In genomic region chr12:46248402-46249018, GRCm38 (mm10) we compare ENCODE assay signal across 17 mouse cellular contexts.
DNase-seq lines count a peak whose midpoint lies in the region; ATAC-seq and TF ChIP-seq lines count a peak whose summit lies in the region.
"Had no signal": no experiment of that assay in that cellular context is flagged by ENCODE, and none has a peak within 500 bp of the region (broad histone marks: within the 10 kb centered on the region; RNA-seq: fewer than 3 reads in every experiment).

No protein-coding gene starts in this region.

- no peak overlapping the region for H3K27ac ChIP-seq in heart, adult 2 months
- H3K27ac ChIP-seq: embryonic facial prominence, embryonic 13.5 days; layer of hippocampus, adult 2 months; neural tube, embryonic 12.5 days had no signal

- TF ChIP-seq POLR2A in heart, adult 2 months (IDR thresholded peaks at IDR 0.05; ENCODE audit: insufficient read depth, low read depth, low read length): no peak

- intact Hi-C loops in heart, postnatal 10 days (cut with DNase I): no loop called here
- intact Hi-C loops in heart, adult 2 months (cut with DNase I): no loop called here

- no peak for TF ChIP-seq CTCF in heart, adult 2 months (IDR thresholded peaks at IDR 0.05)

- WGBS in heart, adult 2 months: 69% methylated on average over 1 of the region's 1 CpGs

- no peak overlapping the region for H3K4me3 ChIP-seq in heart, adult 2 months
- H3K4me3 ChIP-seq: embryonic facial prominence, embryonic 13.5 days; layer of hippocampus, adult 2 months; neural tube, embryonic 12.5 days had no signal

- DNase-seq in frontal cortex, postnatal 25 days (ENCODE audit: low spot score in 2 of 2): no peak
- peak; percentile 2 for DNase-seq in right cerebral cortex, postnatal 4 days
- no peak for DNase-seq in right cerebral cortex, adult 2 months (ENCODE audit: low spot score in 2 of 2)
- DNase-seq in layer of hippocampus, postnatal 10 days (ENCODE audit: low spot score in 2 of 2): peak; percentile 10 to 15
- peak; percentile 12 for DNase-seq in telencephalon, adult 2 months (ENCODE audit: low read depth, low spot score)
- DNase-seq in heart, postnatal 10 days: no peak
- DNase-seq in heart, adult 2 months: no peak
- DNase-seq: adrenal gland, postnatal 25 days; cerebellum, postnatal 36 days; heart, adult 11 months; kidney, adult 9 months; lung, adult 2 months; lung, postnatal 4 days had no signal

- H3K4me1 ChIP-seq in heart, adult 2 months (ENCODE audit: control insufficient read depth, insufficient read depth, low read length): no peaks in the 10 kb centered on the region
- H3K4me1 ChIP-seq: neural tube, embryonic 12.5 days had no signal

- TF ChIP-seq EP300 in heart, adult 2 months (IDR thresholded peaks at IDR 0.05; ENCODE audit: insufficient read depth, low read depth, low read length): no peak

- no peak overlapping the region for H3K9ac ChIP-seq in heart, adult 2 months (ENCODE audit: low read depth, low read length)
- H3K9ac ChIP-seq: embryonic facial prominence, embryonic 13.5 days; neural tube, embryonic 12.5 days had no signal

- peak; percentile 38; the same call in 1 of the 2 replicates for ATAC-seq in frontal cortex, adult (ENCODE audit: low TSS enrichment)

- no peaks in the 10 kb centered on the region for H3K27me3 ChIP-seq in heart, adult 2 months (ENCODE audit: control insufficient read depth, insufficient read depth, low read length)
- H3K27me3 ChIP-seq: embryonic facial prominence, embryonic 13.5 days; neural tube, embryonic 12.5 days had no signal

- no peaks in the 10 kb centered on the region for H3K36me3 ChIP-seq in heart, adult 2 months (ENCODE audit: control insufficient read depth, insufficient read depth, low read length)
- H3K36me3 ChIP-seq: embryonic facial prominence, embryonic 13.5 days; neural tube, embryonic 12.5 days had no signal

- no peaks in the 10 kb centered on the region for H3K79me2 ChIP-seq in heart, adult 2 months (replicated peaks; ENCODE audit: control insufficient read depth, insufficient read depth, low read length)

Comparison
In these comparisons a context has a peak if more than half of its experiments do, and no peak if none do; other contexts are left out.
1. DNase-seq: peak in right cerebral cortex, postnatal 4 days (single experiment), layer of hippocampus, postnatal 10 days (2 of 2) and telencephalon, adult 2 months (single experiment); none in frontal cortex, postnatal 25 days (0 of 2), right cerebral cortex, adult 2 months (0 of 2), heart, postnatal 10 days (0 of 2) and heart, adult 2 months (0 of 2).